ENCODE assay signal across 21 mouse cellular contexts in genomic region chr11:119732362-119732761, GRCm38 (mm10).
"Had no signal": no experiment of that assay in that cellular context is flagged by ENCODE, and none has a peak within 500 bp of the region (broad histone marks: within the 10 kb centered on the region; RNA-seq: fewer than 3 reads in every experiment).

No protein-coding gene starts in this region.

- H3K4me2 ChIP-seq: limb, embryonic 13.5 days; liver, embryonic 12.5 days; liver, embryonic 15.5 days; lung, embryonic 15.5 days; midbrain, embryonic 13.5 days; neural tube, embryonic 13.5 days; stomach, embryonic 15.5 days had no signal

- H3K9me3 ChIP-seq: limb, embryonic 10.5 days; limb, embryonic 13.5 days; liver, embryonic 12.5 days; liver, embryonic 15.5 days; lung, embryonic 15.5 days; megakaryocyte, embryonic 14.5 days; midbrain, embryonic 10.5 days; midbrain, embryonic 13.5 days; neural tube, embryonic 13.5 days; stomach, embryonic 15.5 days had no signal

- H3K4me3 ChIP-seq: limb, embryonic 10.5 days; limb, embryonic 13.5 days; liver, embryonic 12.5 days; liver, embryonic 15.5 days; lung, embryonic 15.5 days; megakaryocyte, embryonic 14.5 days; midbrain, embryonic 10.5 days; midbrain, embryonic 13.5 days; myocyte; neural tube, embryonic 13.5 days; stomach, embryonic 15.5 days had no signal

- DNase-seq: kidney, postnatal 10 days; kidney, postnatal 36 days; liver; lung, adult 18-20 months; lung, postnatal 36 days; retina, postnatal 1 day; right cerebral cortex, postnatal 25 days; spleen, adult 18-20 months; thymus, postnatal 25 days had no signal

- H3K27ac ChIP-seq: limb, embryonic 10.5 days; limb, embryonic 13.5 days; liver, embryonic 12.5 days; liver, embryonic 15.5 days; lung, embryonic 15.5 days; midbrain, embryonic 10.5 days; midbrain, embryonic 13.5 days; neural tube, embryonic 13.5 days; stomach, embryonic 15.5 days had no signal

- H3K27me3 ChIP-seq: limb, embryonic 13.5 days; liver, embryonic 12.5 days; liver, embryonic 15.5 days; lung, embryonic 15.5 days; megakaryocyte, embryonic 14.5 days; midbrain, embryonic 13.5 days; neural tube, embryonic 13.5 days; stomach, embryonic 15.5 days had no signal

- ATAC-seq: liver, embryonic 12.5 days; midbrain, embryonic 13.5 days; midbrain, embryonic 16.5 days had no signal

- H3K36me3 ChIP-seq: liver, embryonic 15.5 days; lung, embryonic 15.5 days; midbrain, embryonic 13.5 days; neural tube, embryonic 13.5 days; stomach, embryonic 15.5 days had no signal

- H3K9ac ChIP-seq: limb, embryonic 13.5 days; liver, embryonic 12.5 days; liver, embryonic 15.5 days; lung, embryonic 15.5 days; neural tube, embryonic 13.5 days; stomach, embryonic 15.5 days had no signal
